Mouse (Mus musculus) spleen, adult 2 months (tissue): ENCODE data around the gene Lsm4. TPM values are rescaled to one million over a fixed set of nuclear protein-coding genes. Genes with fewer than 3 reads are reported as not detected.

Experiments used
- DNase-seq, 2 experiments: peaks; one replicate each; pipeline versions ENCODE4 v3.0.0 to v3.0.0-alpha.2; 2012 to 2021; ENCODE audit warnings: low spot score in 2 of 2, low read depth in 1 of 2
- H3K27ac ChIP-seq: fragments of 200-500 bp; 2 replicates; pipeline ENCODE4 v1.5.1; 2012; ENCODE audit warnings: low read length, inconsistent platforms; ENCODE audit not compliant: insufficient read depth
- H3K27me3 ChIP-seq: fragments of 200-500 bp; 2 replicates; pipeline ENCODE4 v1.6.1; 2012; ENCODE audit warnings: mild to moderate bottlenecking, moderate library complexity, low read length, inconsistent platforms; ENCODE audit not compliant: control insufficient read depth, insufficient read depth
- H3K36me3 ChIP-seq: fragments of 200-500 bp; 2 replicates; pipeline ENCODE4 v1.6.1; 2012; ENCODE audit warnings: mild to moderate bottlenecking, low read length, inconsistent platforms; ENCODE audit not compliant: control insufficient read depth, insufficient read depth
- H3K4me1 ChIP-seq: fragments of 200-500 bp; 2 replicates; pipeline ENCODE4 v1.6.1; 2011; ENCODE audit warnings: inconsistent platforms; ENCODE audit not compliant: control insufficient read depth, insufficient read depth, insufficient read length
- H3K4me3 ChIP-seq: fragments of 200-500 bp; 2 replicates; pipeline ENCODE4 v1.5.1; 2011; ENCODE audit warnings: mild to moderate bottlenecking, inconsistent platforms; ENCODE audit not compliant: insufficient read depth, insufficient read length; ENCODE audit errors: extremely low read depth
- CTCF ChIP-seq: fragments of 200-500 bp; IDR thresholded peaks from 2 replicates; pipeline ENCODE4 v1.5.1; 2011; ENCODE audit warnings: mild to moderate bottlenecking, inconsistent platforms; ENCODE audit not compliant: insufficient read depth, insufficient read length, insufficient replicate concordance; ENCODE audit errors: extremely low read depth
- POLR2A ChIP-seq: fragments of 200-500 bp; IDR thresholded peaks from 2 replicates; pipeline ENCODE4 v1.6.1; 2011; ENCODE audit warnings: low read depth, low read length, inconsistent platforms
- WGBS: fragments of 180-500 bp; shearing (Covaris S2); methylation state at CpG from one replicate; pipeline ENCODE4 v1.1.7; 2018; 5-methylcytosine and 5-hydroxymethylcytosine counted together
- polyA plus RNA-seq: library from polyadenylated mRNA; depleted of rRNA; stranded (reverse); fragments of >200 nt; gene quantifications from 2 replicates; pipeline ENCODE4 v1.2.3, GENCODE M21; 2012; rRNA removed

Gene Lsm4
- polyA plus RNA-seq, 1 experiment, result 109 TPM

GRCm38 (mm10) chr8:70724216-70724615 lies 51.2 kb downstream of the Lsm4 start:
- Histone ChIP-seq H3K27me3 (no peaks in the 10 kb centered on the region), H3K27ac (no peak overlapping the region), H3K4me3 (no peak overlapping the region), H3K4me1 (no peaks in the 10 kb centered on the region; the same call in 1 of the 2 replicates), H3K36me3 (no peaks in the 10 kb centered on the region)
- DNase-seq, result no peak
- 89% methylated on average over 12 of the region's 12 CpGs for WGBS
- TF ChIP-seq CTCF, result no peak
- TF ChIP-seq POLR2A, result no peak

GRCm38 (mm10) chr8:70725792-70726447 lies 52.9 kb downstream of the Lsm4 start:
- peaks cover 12% of the 10 kb centered on the region; the same call in 1 of the 2 replicates for H3K4me1 ChIP-seq
- H3K27me3 ChIP-seq, result no peaks in the 10 kb centered on the region
- TF ChIP-seq POLR2A (no peak), CTCF (no peak)
- WGBS, result 42% methylated on average over 14 of the region's 14 CpGs
- no peak overlapping the region for H3K4me3 ChIP-seq
- no peak overlapping the region for H3K27ac ChIP-seq
- DNase-seq, result no peak
- H3K36me3 ChIP-seq, result no peaks in the 10 kb centered on the region

DNA sequence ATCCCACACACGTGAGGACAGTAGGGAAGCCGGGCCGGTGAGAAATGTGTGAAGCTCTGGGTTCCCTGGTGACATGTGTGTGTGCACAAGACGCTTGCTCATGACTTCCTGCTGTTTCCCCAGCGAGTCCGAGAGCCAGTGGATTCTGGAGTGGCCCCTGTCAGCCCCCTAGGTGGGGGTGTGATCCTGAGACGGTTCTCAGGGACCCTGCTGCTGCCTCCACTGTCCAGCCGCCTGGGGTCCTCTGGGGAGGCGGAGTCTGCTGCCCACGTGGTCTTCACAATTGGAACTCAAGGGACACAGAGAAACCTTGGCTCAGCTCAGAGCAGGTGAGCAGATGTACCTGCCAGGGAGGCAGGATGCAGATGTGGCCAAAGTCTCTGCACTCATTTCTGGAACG lies 53.7 kb downstream of the Lsm4 start:
- WGBS, result 39% methylated on average over 11 of the region's 11 CpGs
- DNase-seq, result no peak
- TF ChIP-seq CTCF, result no peak
- TF ChIP-seq POLR2A, result no peak

More for the DNA sequence above, 53.7 kb downstream of the Lsm4 start:
- H3K36me3 ChIP-seq, result no peaks in the 10 kb centered on the region
- no peak overlapping the region for H3K4me3 ChIP-seq
- no peak overlapping the region for H3K27ac ChIP-seq
- no peaks in the 10 kb centered on the region for H3K27me3 ChIP-seq
- peaks cover 12% of the 10 kb centered on the region; the same call in 1 of the 2 replicates for H3K4me1 ChIP-seq

Other genes with a start within 250 kb of the Lsm4 start
- 18.9 and 22.1 TPM in 2 replicates for gene Crtc1, start 233.7 kb upstream of the Lsm4 start, polyA plus RNA-seq
- gene Klhl26, start 196.3 kb upstream of the Lsm4 start, polyA plus RNA-seq, result 21.8 and 30.9 TPM in 2 replicates
- gene Tmem59l, start 185.9 kb upstream of the Lsm4 start, polyA plus RNA-seq, result 0.14 TPM in 1 of 2 replicates, not detected in the other
- 3.4 and 5.4 TPM in 2 replicates for gene Crlf1, start 180.1 kb upstream of the Lsm4 start, polyA plus RNA-seq
- 86.2 and 132 TPM in 2 replicates for gene Rex1bd, start 166.5 kb upstream of the Lsm4 start, polyA plus RNA-seq
- gene Uba52, start 162.4 kb upstream of the Lsm4 start, polyA plus RNA-seq, result 611 and 613 TPM in 2 replicates
- 305 and 370 TPM in 2 replicates for gene Fkbp8, start 145.5 kb upstream of the Lsm4 start, polyA plus RNA-seq
- gene Kxd1, start 145.3 kb upstream of the Lsm4 start, polyA plus RNA-seq, result 50.2 and 52.0 TPM in 2 replicates
- gene Ell, start 133.8 kb upstream of the Lsm4 start, polyA plus RNA-seq, result 21.3 and 27.9 TPM in 2 replicates
- 136 and 189 TPM in 2 replicates for gene Isyna1, start 78.9 kb upstream of the Lsm4 start, polyA plus RNA-seq
- gene Ssbp4, start 64.4 kb upstream of the Lsm4 start, polyA plus RNA-seq, result 168 and 256 TPM in 2 replicates
- gene Lrrc25, start 57.1 kb upstream of the Lsm4 start, polyA plus RNA-seq, result 41.6 and 53.1 TPM in 2 replicates
- 5.2 and 6.0 TPM in 2 replicates for gene Gdf15, start 40.8 kb upstream of the Lsm4 start, polyA plus RNA-seq
- gene Pgpep1, start 12.9 kb upstream of the Lsm4 start, polyA plus RNA-seq, result 18.2 and 22.2 TPM in 2 replicates
- 269 and 455 TPM in 2 replicates for gene Jund, start 25.7 kb downstream of the Lsm4 start, polyA plus RNA-seq
- gene Iqcn, start 30.2 kb downstream of the Lsm4 start, polyA plus RNA-seq, result 0.08 and 0.09 TPM in 2 replicates
- 0.65 and 0.92 TPM in 2 replicates for gene Gm3336, start 45.3 kb downstream of the Lsm4 start, polyA plus RNA-seq
- gene Pde4c, start 50.5 kb downstream of the Lsm4 start, polyA plus RNA-seq, result 2.8 and 3.6 TPM in 2 replicates
- 12.1 and 17.7 TPM in 2 replicates for gene Rab3a, start 81.4 kb downstream of the Lsm4 start, polyA plus RNA-seq
- 37.3 and 69.8 TPM in 2 replicates for gene Mpv17l2, start 87.7 kb downstream of the Lsm4 start, polyA plus RNA-seq
- gene Pik3r2, start 103.5 kb downstream of the Lsm4 start, polyA plus RNA-seq, result 56.3 and 90.3 TPM in 2 replicates
- gene Mast3, start 131.8 kb downstream of the Lsm4 start, polyA plus RNA-seq, result 175 and 297 TPM in 2 replicates
- gene Il12rb1, start 135.2 kb downstream of the Lsm4 start, polyA plus RNA-seq, result 5.8 and 7.4 TPM in 2 replicates
- 73.8 and 74.1 TPM in 2 replicates for gene Arrdc2, start 166.5 kb downstream of the Lsm4 start, polyA plus RNA-seq
- gene Kcnn1, start 190.0 kb downstream of the Lsm4 start, polyA plus RNA-seq, result 0.65 and 1.1 TPM in 2 replicates
- 26.5 and 34.9 TPM in 2 replicates for gene Ccdc124, start 200.7 kb downstream of the Lsm4 start, polyA plus RNA-seq
- 1.0 and 1.1 TPM in 2 replicates for gene Slc5a5, start 219.5 kb downstream of the Lsm4 start, polyA plus RNA-seq
- gene Rpl18a, start 224.2 kb downstream of the Lsm4 start, polyA plus RNA-seq, result 7,043 and 8,184 TPM in 2 replicates
- 62.2 and 95.7 TPM in 2 replicates for gene Map1s, start 232.7 kb downstream of the Lsm4 start, polyA plus RNA-seq